Mouse (Mus musculus) heart, adult 2 months (tissue): Measurements from ENCODE around the gene Sorbs1. TPM values are rescaled to one million over a fixed set of nuclear protein-coding genes. Genes with fewer than 3 reads are reported as not detected.

ENCODE experiments used
- DNase-seq, 2 experiments: peaks; one replicate each; pipeline ENCODE4 v3.0.0; 2021
- H3K27ac ChIP-seq: fragments of 200-600 bp; 2 replicates; pipeline ENCODE4 v1.8.1; 2022
- H3K27me3 ChIP-seq: fragments of 200-500 bp; 2 replicates; pipeline ENCODE4 v1.6.1; 2012; ENCODE audit warnings: mild to moderate bottlenecking, low read length, inconsistent platforms, mixed read lengths; ENCODE audit not compliant: control insufficient read depth, insufficient read depth
- H3K36me3 ChIP-seq: fragments of 200-500 bp; 2 replicates; pipeline ENCODE4 v1.6.1; 2012; ENCODE audit warnings: low read length, inconsistent platforms; ENCODE audit not compliant: control insufficient read depth, insufficient read depth
- H3K4me1 ChIP-seq: fragments of 200-500 bp; 2 replicates; pipeline ENCODE4 v1.6.1; 2011; ENCODE audit warnings: low read length; ENCODE audit not compliant: control insufficient read depth, insufficient read depth
- H3K4me3 ChIP-seq: fragments of 200-600 bp; 2 replicates; pipeline ENCODE4 v1.8.1; 2022
- H3K79me2 ChIP-seq: fragments of 200-500 bp; replicated peaks from 2 replicates; pipeline ENCODE4 v1.6.1; 2012; ENCODE audit warnings: mild to moderate bottlenecking, inconsistent platforms, low read length, moderate library complexity, mixed read lengths; ENCODE audit not compliant: control insufficient read depth, insufficient read depth
- H3K9ac ChIP-seq: fragments of 200-500 bp; 2 replicates; pipeline ENCODE4 v1.6.1; 2012; ENCODE audit warnings: low read depth, mild to moderate bottlenecking, control low read depth, inconsistent platforms, low read length, mixed read lengths
- CTCF ChIP-seq: fragments of 200-600 bp; IDR thresholded peaks from 2 replicates; pipeline ENCODE4 v1.8.1; 2022; ENCODE audit warnings: antibody characterized with exemption, mild to moderate bottlenecking, moderate library complexity
- EP300 ChIP-seq: fragments of 200-500 bp; IDR thresholded peaks from 2 replicates; pipeline ENCODE4 v1.6.1; 2011; ENCODE audit warnings: low read depth, low read length, control low read depth; ENCODE audit not compliant: insufficient read depth
- POLR2A ChIP-seq: fragments of 200-500 bp; IDR thresholded peaks from 2 replicates; pipeline ENCODE4 v1.6.1; 2011; ENCODE audit warnings: mild to moderate bottlenecking, low read depth, low read length, control low read depth; ENCODE audit not compliant: insufficient read depth
- WGBS: fragments of 180-500 bp; shearing (Covaris S2); methylation state at CpG from one replicate; pipeline ENCODE4 v1.1.7; 2018; 5-methylcytosine and 5-hydroxymethylcytosine counted together
- intact Hi-C: fragments of 180-260 bp; cut with DNase I; formaldehyde crosslinking; loops from one replicate; pipeline ENCODE4 v1.15.1; 2025
- polyA plus RNA-seq: library from polyadenylated mRNA; depleted of rRNA; stranded (reverse); fragments of >200 nt; gene quantifications from 2 replicates; pipeline ENCODE4 v1.2.3, GENCODE M21; 2012
- total RNA-seq, 2 experiments: library from RNA; stranded (reverse); gene quantifications; 2 replicates each; pipeline ENCODE4 v1.2.3; 2021

Gene Sorbs1
- total and polyA plus RNA-seq, 3 experiments, result 185 to 971 (median 638) TPM

- TF ChIP-seq EP300, result no peak
- TF ChIP-seq POLR2A, result 0 out of 2 replicates have a peak, but pooled peaks have one; percentile 32
- no peak overlapping the region; the same call in 1 of the 2 replicates for H3K4me3 ChIP-seq
- H3K4me1 ChIP-seq, result peaks cover 19% of the 10 kb centered on the region
- intact Hi-C loops, result no loop called here
- 38% methylated on average over 15 of the region's 15 CpGs for WGBS
- no peak overlapping the region for H3K9ac ChIP-seq
- peaks cover 52% of the 10 kb centered on the region for H3K36me3 ChIP-seq
- peak overlapping the region; percentile 76 for H3K27ac ChIP-seq
- no peaks in the 10 kb centered on the region; the same call in 1 of the 2 replicates for H3K79me2 ChIP-seq
- H3K27me3 ChIP-seq, result no peaks in the 10 kb centered on the region
- DNase-seq, result no peak
These were observed 156.8 kb downstream of the Sorbs1 start for GRCm38 (mm10) chr19:40356536-40357522.

GRCm38 (mm10) chr19:40355075-40355474, 158.5 kb downstream of the Sorbs1 start:
- Histone ChIP-seq H3K36me3 (peaks cover 50% of the 10 kb centered on the region), H3K9ac (no peak overlapping the region), H3K27me3 (no peaks in the 10 kb centered on the region), H3K4me1 (peaks cover 19% of the 10 kb centered on the region), H3K27ac (peak overlapping the region; percentile 50), H3K79me2 (no peaks in the 10 kb centered on the region; the same call in 1 of the 2 replicates), H3K4me3 (no peak overlapping the region)
- TF ChIP-seq EP300 (no peak), POLR2A (no peak), CTCF (peak; percentile 16; the same call in 1 of the 2 replicates)
- 73% methylated on average over 3 of the region's 3 CpGs for WGBS
- intact Hi-C loops, result no loop called here
- DNase-seq, result no peak

- intact Hi-C loops, result no loop called here
- TF ChIP-seq CTCF (no peak), EP300 (no peak), POLR2A (0 out of 2 replicates have a peak, but pooled peaks have one; percentile 13)
- H3K4me3 ChIP-seq, result no peak overlapping the region
- H3K27me3 ChIP-seq, result no peaks in the 10 kb centered on the region
- H3K36me3 ChIP-seq, result peaks cover 60% of the 10 kb centered on the region
- no peak for DNase-seq
- peaks cover 18% of the 10 kb centered on the region for H3K4me1 ChIP-seq
- no peaks in the 10 kb centered on the region; the same call in 1 of the 2 replicates for H3K79me2 ChIP-seq
- H3K9ac ChIP-seq, result no peak overlapping the region
- H3K27ac ChIP-seq, result no peak overlapping the region
- WGBS, result 44% methylated on average over 14 of the region's 14 CpGs
These were observed 161.6 kb downstream of the Sorbs1 start for GRCm38 (mm10) chr19:40352006-40352405.

- no peaks in the 10 kb centered on the region; the same call in 1 of the 2 replicates for H3K79me2 ChIP-seq
- TF ChIP-seq POLR2A, result no peak
- no peak for TF ChIP-seq CTCF
- no peak for TF ChIP-seq EP300
- no peaks in the 10 kb centered on the region for H3K27me3 ChIP-seq
- no peak for DNase-seq
- H3K4me3 ChIP-seq, result no peak overlapping the region
- intact Hi-C loops, result no loop called here
- no peak overlapping the region for H3K27ac ChIP-seq
- H3K4me1 ChIP-seq, result peaks cover 15% of the 10 kb centered on the region
- WGBS, result 94% methylated on average over 4 of the region's 4 CpGs
- no peak overlapping the region for H3K9ac ChIP-seq
- peaks cover 65% of the 10 kb centered on the region for H3K36me3 ChIP-seq
These were observed 162.7 kb downstream of the Sorbs1 start for GRCm38 (mm10) chr19:40350835-40351234.

GRCm38 (mm10) chr19:40349713-40350671, 163.6 kb downstream of the Sorbs1 start:
- no peak for DNase-seq
- H3K36me3 ChIP-seq, result peaks cover 61% of the 10 kb centered on the region
- H3K27me3 ChIP-seq, result no peaks in the 10 kb centered on the region
- H3K9ac ChIP-seq, result no peak overlapping the region
- intact Hi-C loops, result loop anchor here (10.0 kb wide), 1 partner anchor 375 kb away; no protein-coding TSS in a partner anchor
- H3K27ac ChIP-seq, result no peak overlapping the region
- TF ChIP-seq POLR2A, result no peak
- no peak for TF ChIP-seq CTCF
- TF ChIP-seq EP300, result no peak
- no peaks in the 10 kb centered on the region; the same call in 1 of the 2 replicates for H3K79me2 ChIP-seq
- WGBS, result 79% methylated on average over 16 of the region's 16 CpGs
- no peak overlapping the region for H3K4me3 ChIP-seq
- H3K4me1 ChIP-seq, result peaks cover 8% of the 10 kb centered on the region
